Mouse (Mus musculus) kidney, embryonic 14.5 days (tissue): Measurements from ENCODE around the gene Irx2. TPM values are rescaled to one million over a fixed set of nuclear protein-coding genes. Genes with fewer than 3 reads are reported as not detected.

Source experiments
- ATAC-seq: fragments of 200-750 bp; cut with Nextera tagmentation; 2 replicates; pipeline ENCODE4 v1.8.0; 2017; ENCODE audit warnings: moderate number of reproducible peaks, mild to moderate bottlenecking, moderate TSS enrichment, moderate library complexity; ENCODE audit not compliant: low FRiP score, low TSS enrichment
- H3K27ac ChIP-seq: fragments of 300-500 bp; sonication (generic); 2 replicates; pipeline ENCODE4 v1.5.1; 2014; ENCODE audit warnings: low read depth, mild to moderate bottlenecking, low read length, moderate library complexity, mixed read lengths
- H3K27me3 ChIP-seq: fragments of 300-500 bp; sonication (generic); 2 replicates; pipeline ENCODE4 v1.6.1; 2014; ENCODE audit warnings: mild to moderate bottlenecking, low read length; ENCODE audit not compliant: control insufficient read depth, insufficient read depth
- H3K36me3 ChIP-seq: fragments of 300-500 bp; sonication (generic); 2 replicates; pipeline ENCODE4 v1.6.1; 2014; ENCODE audit warnings: low read length, mixed read lengths; ENCODE audit not compliant: control insufficient read depth, insufficient read depth
- H3K4me1 ChIP-seq: fragments of 300-500 bp; sonication (generic); 2 replicates; pipeline ENCODE4 v1.6.1; 2014; ENCODE audit warnings: low read length, mixed read lengths; ENCODE audit not compliant: control insufficient read depth, insufficient read depth
- H3K4me2 ChIP-seq: fragments of 300-500 bp; sonication (generic); replicated peaks from 2 replicates; pipeline ENCODE4 v1.6.1; 2014; ENCODE audit warnings: low read depth, mild to moderate bottlenecking, low read length
- H3K4me3 ChIP-seq: fragments of 300-500 bp; sonication (generic); 2 replicates; pipeline ENCODE4 v1.5.1; 2014; ENCODE audit warnings: mild to moderate bottlenecking, low read length
- H3K9ac ChIP-seq: fragments of 300-500 bp; sonication (generic); 2 replicates; pipeline ENCODE4 v1.6.1; 2014; ENCODE audit warnings: low read depth, mild to moderate bottlenecking, low read length, moderate library complexity
- H3K9me3 ChIP-seq: fragments of 300-500 bp; sonication (generic); 2 replicates; pipeline ENCODE4 v1.6.1; 2016; ENCODE audit warnings: low read length; ENCODE audit not compliant: control insufficient read depth
- WGBS: fragments of 180-500 bp; shearing (Covaris S2); extraction: QIAGEN DNeasy Blood & Tissue Kit; methylation state at CpG from one replicate; pipeline ENCODE4 v1.1.7; 2014; 5-methylcytosine and 5-hydroxymethylcytosine counted together
- polyA plus RNA-seq: library from polyadenylated mRNA; unstranded; fragments of >200 nt; fragmentation: Nextera tagmentation; extraction: Ambion mirVana; gene quantifications from 2 replicates; pipeline ENCODE4 v1.2.1, GENCODE M21; 2014

Gene Irx2
- 3.9 and 5.4 TPM in 2 replicates for polyA plus RNA-seq

DNA sequence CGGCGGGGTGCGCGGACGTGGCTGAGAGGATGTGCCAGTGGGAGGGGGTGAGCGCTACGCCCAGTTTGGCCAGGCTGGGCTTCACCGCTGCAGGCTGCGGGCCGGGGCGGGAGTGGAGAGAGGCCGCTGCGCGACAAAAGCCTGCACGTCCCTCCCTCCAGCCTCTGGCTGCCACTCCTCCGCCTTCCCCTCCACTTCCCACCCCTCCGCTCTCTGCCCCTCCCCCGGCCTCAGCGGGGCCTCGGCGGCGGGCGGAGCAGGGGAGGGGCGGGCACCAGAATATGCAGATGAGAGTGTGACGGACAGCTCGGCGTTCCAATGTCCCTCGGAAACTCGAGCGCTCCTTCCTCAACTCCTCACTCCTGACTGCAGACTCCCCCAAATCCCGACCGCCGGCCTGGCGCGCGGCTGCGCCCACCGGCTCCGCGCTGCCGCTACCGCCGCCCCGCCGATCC, at the start of gene Irx2:
Gene Irx2, plus strand, starts transcription at position 359 of the 455 bp plus-strand sequence.
- WGBS: under 1% methylated on average over 37 of the region's 45 CpGs
- no peak within 1 kb of the TSS for H3K27ac ChIP-seq

GRCm38 (mm10) chr13:72581276-72581675, 47.3 kb upstream of the Irx2 start:
- Histone ChIP-seq H3K4me2 (no peak overlapping the region), H3K27ac (no peak overlapping the region), H3K9me3 (no peaks in the 10 kb centered on the region), H3K9ac (no peak overlapping the region), H3K36me3 (no peaks in the 10 kb centered on the region), H3K4me1 (no peaks in the 10 kb centered on the region), H3K4me3 (no peak overlapping the region), H3K27me3 (no peaks in the 10 kb centered on the region)
- WGBS: 95% methylated on average over 2 of the region's 2 CpGs
- no peak for ATAC-seq

More for the DNA sequence above, at the start of gene Irx2:
- H3K27me3 ChIP-seq: peaks cover 98% of the 10 kb centered on the region
- no peaks in the 10 kb centered on the region for H3K9me3 ChIP-seq
- peak within 1 kb of the TSS; percentile 96 for H3K4me2 ChIP-seq
- 0 out of 2 replicates have a peak, but pooled peaks cover 9% of the 10 kb centered on the region for H3K4me1 ChIP-seq
- H3K9ac ChIP-seq: peak within 1 kb of the TSS; percentile 55
- no peaks in the 10 kb centered on the region for H3K36me3 ChIP-seq
- peak; percentile 93 for ATAC-seq
- peak within 1 kb of the TSS; percentile 49 for H3K4me3 ChIP-seq

- no peaks in the 10 kb centered on the region for H3K4me1 ChIP-seq
- no peak for ATAC-seq
- H3K9ac ChIP-seq: no peak overlapping the region
- no peak overlapping the region for H3K4me3 ChIP-seq
- H3K9me3 ChIP-seq: no peaks in the 10 kb centered on the region
- no peaks in the 10 kb centered on the region for H3K36me3 ChIP-seq
- no peaks in the 10 kb centered on the region for H3K27me3 ChIP-seq
- no peak overlapping the region for H3K27ac ChIP-seq
- WGBS: 53% methylated on average over 4 of the region's 4 CpGs
- H3K4me2 ChIP-seq: no peak overlapping the region
Measured at GRCm38 (mm10) chr13:72592526-72592925, 36.1 kb upstream of the Irx2 start.

DNA sequence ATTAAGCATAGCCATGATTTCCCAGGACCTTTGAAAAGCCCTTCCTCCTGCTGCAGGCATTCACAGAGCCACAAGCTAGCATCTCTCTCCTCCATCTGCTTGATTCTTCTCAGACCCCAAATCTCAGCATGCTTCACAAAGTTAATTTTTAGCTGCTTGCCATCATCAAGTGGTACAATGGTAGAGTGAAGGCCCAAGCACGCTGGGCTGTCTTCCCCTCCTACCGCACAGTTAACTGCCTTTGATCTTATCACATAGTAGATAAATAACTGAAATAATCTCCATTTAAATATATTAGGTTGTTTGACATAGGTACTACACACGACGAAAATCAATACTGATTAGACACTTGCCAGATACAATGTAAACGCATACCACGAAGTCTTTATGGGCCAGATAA, 35.3 kb upstream of the Irx2 start:
- H3K27ac ChIP-seq: no peak overlapping the region
- H3K4me2 ChIP-seq: no peak overlapping the region
- no peak overlapping the region for H3K4me3 ChIP-seq
- ATAC-seq: no peak
- H3K9me3 ChIP-seq: no peaks in the 10 kb centered on the region
- H3K27me3 ChIP-seq: no peaks in the 10 kb centered on the region
- H3K36me3 ChIP-seq: no peaks in the 10 kb centered on the region
- no peaks in the 10 kb centered on the region for H3K4me1 ChIP-seq
- WGBS: 61% methylated on average over 6 of the region's 6 CpGs
- H3K9ac ChIP-seq: no peak overlapping the region

DNA sequence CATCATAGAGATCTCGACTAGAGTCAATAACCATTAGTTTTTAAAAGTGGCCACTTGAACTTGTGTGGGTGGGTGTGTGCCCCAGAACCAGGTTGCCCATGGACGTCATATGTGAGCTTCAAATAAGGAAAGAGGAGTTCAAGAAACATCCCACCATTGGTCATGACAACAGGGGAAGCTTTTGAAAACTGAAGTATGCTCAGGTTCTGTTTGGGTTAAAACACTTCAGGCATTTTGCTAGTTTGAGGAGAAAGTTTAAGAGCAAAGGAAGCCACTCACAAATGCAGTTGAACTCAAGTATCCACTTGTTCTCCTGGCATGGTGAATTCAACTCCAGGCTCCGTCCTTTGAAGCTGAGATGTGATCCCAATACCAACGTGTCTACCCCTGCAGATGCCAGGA, 34.9 kb upstream of the Irx2 start:
- H3K36me3 ChIP-seq: no peaks in the 10 kb centered on the region
- no peak overlapping the region for H3K4me2 ChIP-seq
- no peaks in the 10 kb centered on the region for H3K27me3 ChIP-seq
- no peak overlapping the region for H3K9ac ChIP-seq
- WGBS: 75% methylated on average over 4 of the region's 4 CpGs
- ATAC-seq: no peak
- H3K9me3 ChIP-seq: no peaks in the 10 kb centered on the region
- no peak overlapping the region for H3K4me3 ChIP-seq
- no peak overlapping the region for H3K27ac ChIP-seq
- H3K4me1 ChIP-seq: no peaks in the 10 kb centered on the region

DNA sequence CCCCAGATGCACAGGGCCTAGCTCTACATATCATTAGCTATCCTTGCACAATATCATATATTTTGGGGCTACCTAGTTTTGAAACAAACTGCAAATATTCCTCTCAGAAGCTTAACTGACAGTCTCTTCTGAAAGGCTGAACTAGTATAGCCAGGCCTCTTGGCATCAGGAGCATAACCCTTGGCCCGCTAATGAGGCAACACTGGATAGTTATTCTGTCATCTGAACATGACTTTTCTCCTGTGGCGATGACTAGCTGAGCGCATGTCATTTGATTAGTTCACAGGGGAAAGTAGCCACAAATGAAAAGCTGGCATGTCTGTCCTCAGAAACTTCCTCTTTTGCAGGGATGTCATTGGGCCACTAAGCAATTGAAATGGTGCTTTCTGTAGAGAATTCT, 29.4 kb upstream of the Irx2 start:
- H3K9ac ChIP-seq: no peak overlapping the region
- H3K4me1 ChIP-seq: no peaks in the 10 kb centered on the region
- ATAC-seq: no peak
- no peak overlapping the region for H3K4me3 ChIP-seq
- WGBS: 87% methylated on average over 3 of the region's 3 CpGs
- no peak overlapping the region for H3K4me2 ChIP-seq
- no peaks in the 10 kb centered on the region for H3K27me3 ChIP-seq
- H3K9me3 ChIP-seq: no peaks in the 10 kb centered on the region
- H3K36me3 ChIP-seq: no peaks in the 10 kb centered on the region
- no peak overlapping the region for H3K27ac ChIP-seq

DNA sequence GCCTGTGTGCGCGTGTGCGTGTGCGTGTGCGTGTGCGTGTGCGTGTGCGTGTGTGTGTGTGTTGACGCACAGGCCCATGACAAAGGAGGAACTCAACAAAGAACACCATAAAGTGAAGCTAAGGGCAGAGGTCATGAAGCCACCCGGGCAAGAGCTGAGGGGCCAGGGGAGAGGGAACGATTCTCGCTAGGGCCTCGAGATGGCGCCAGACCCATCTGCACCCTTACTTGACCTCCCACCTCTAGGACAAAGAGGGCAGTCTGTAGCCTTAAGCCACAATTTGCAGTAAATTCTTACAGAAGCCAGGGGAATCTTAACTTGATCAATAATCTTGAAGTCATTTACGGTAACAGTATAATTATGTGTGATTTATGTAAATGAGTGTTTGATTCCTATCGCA, 19.9 kb upstream of the Irx2 start:
- ATAC-seq: no peak
- Histone ChIP-seq H3K36me3 (no peaks in the 10 kb centered on the region), H3K9me3 (no peaks in the 10 kb centered on the region), H3K4me3 (no peak overlapping the region), H3K9ac (no peak overlapping the region), H3K4me1 (no peaks in the 10 kb centered on the region), H3K4me2 (no peak overlapping the region), H3K27me3 (no peaks in the 10 kb centered on the region), H3K27ac (no peak overlapping the region)
- WGBS: 65% methylated on average over 16 of the region's 16 CpGs

GRCm38 (mm10) chr13:72610277-72610676, 18.3 kb upstream of the Irx2 start:
- no peak overlapping the region for H3K9ac ChIP-seq
- ATAC-seq: no peak

DNA sequence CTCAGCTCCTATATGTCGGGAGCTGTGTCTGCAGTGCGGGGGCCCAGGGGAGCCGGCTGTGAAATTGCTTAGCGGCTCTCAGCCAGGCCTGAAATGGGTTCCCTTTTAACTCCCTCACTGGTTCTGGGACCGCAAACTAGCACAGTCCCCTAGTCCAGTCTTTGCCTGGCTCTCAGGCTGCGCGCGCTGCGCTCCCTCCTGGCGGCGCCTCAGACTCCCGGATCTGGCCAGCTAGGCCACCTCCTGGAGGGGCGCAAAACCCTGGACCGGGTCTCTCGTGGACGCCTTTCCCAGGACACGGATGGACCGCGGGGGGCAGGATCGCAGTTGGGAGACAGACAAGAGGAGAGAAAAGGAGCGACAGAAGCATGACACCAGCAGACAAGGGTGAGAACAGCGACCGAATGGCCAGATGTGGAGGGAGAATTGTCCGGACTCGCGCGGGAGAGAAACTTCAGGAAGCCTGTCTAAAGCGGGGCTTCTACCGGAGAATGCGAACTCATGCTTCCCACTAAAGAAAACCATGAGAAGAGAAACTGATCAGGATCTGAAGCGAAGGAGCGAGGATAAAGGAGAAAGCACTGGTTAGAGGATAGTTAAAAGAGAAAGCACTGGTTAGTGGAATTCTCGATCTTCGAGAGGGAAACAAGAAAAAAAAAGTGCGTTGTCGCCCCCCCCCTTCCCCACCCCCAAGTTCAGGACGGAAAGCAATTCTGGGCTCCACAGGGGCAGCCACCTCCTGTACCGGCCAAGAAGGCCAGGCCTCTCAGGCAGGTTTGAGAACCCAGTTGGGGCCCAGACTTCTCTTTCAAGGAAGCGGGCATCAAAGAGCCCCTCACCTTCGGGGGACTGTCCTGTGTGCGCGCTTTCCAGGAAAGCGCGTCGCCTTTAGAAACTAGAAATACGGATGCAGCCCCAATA, 4.4 kb upstream of the Irx2 start:
- Histone ChIP-seq H3K36me3 (no peaks in the 10 kb centered on the region), H3K9ac (no peak overlapping the region), H3K9me3 (no peaks in the 10 kb centered on the region), H3K4me3 (peak overlapping the region; percentile 23), H3K4me2 (peak overlapping the region; percentile 19), H3K4me1 (0 out of 2 replicates have a peak, but pooled peaks cover 3% of the 10 kb centered on the region), H3K27me3 (peaks cover 92% of the 10 kb centered on the region), H3K27ac (no peak overlapping the region)
- under 1% methylated on average over 46 of the region's 46 CpGs for WGBS
- no peak for ATAC-seq

More at GRCm38 (mm10) chr13:72610277-72610676, 18.3 kb upstream of the Irx2 start:
- no peak overlapping the region for H3K4me3 ChIP-seq
- no peak overlapping the region for H3K4me2 ChIP-seq
- WGBS: 81% methylated on average over 2 of the region's 2 CpGs
- H3K27ac ChIP-seq: no peak overlapping the region
- no peaks in the 10 kb centered on the region for H3K9me3 ChIP-seq
- H3K36me3 ChIP-seq: no peaks in the 10 kb centered on the region
- no peaks in the 10 kb centered on the region for H3K27me3 ChIP-seq
- no peaks in the 10 kb centered on the region for H3K4me1 ChIP-seq
